Mouse (Mus musculus): ENCODE results near the gene Rhox9. TPM values are rescaled to one million over a fixed set of nuclear protein-coding genes. Genes with fewer than 3 reads are reported as not detected.

Gene Rhox9
- not detected for total RNA-seq (2023)

DNA sequence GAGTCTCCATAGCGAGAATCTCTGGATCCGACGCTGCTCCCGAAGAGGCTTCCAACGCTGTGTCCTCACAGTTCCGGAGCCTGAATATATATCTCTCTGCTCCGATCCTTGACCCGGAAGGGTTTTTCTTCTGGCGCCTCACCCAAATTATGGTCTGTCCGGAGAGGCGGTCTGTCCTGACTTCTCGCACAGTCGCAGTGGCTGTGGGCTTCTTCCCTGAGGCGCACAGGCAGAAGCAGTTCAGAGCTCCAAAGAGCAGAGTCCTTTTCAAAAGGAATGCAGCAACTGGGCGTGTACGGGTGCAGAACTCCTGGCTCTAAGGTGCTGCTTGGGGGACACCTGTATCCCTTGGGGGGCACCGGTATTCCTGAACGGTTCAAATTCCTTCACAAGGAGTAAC, at the start of gene Rhox9:
Gene Rhox9, minus strand, starts transcription at position 101 of the 400 bp plus-strand sequence.

GRCm38 (mm10) chrX:37897132-37897531, 4.4 kb downstream of the Rhox9 start, which contains the start of gene Rhox7b:
Rhox7b (minus strand) TSS chrX:37897232.

DNA sequence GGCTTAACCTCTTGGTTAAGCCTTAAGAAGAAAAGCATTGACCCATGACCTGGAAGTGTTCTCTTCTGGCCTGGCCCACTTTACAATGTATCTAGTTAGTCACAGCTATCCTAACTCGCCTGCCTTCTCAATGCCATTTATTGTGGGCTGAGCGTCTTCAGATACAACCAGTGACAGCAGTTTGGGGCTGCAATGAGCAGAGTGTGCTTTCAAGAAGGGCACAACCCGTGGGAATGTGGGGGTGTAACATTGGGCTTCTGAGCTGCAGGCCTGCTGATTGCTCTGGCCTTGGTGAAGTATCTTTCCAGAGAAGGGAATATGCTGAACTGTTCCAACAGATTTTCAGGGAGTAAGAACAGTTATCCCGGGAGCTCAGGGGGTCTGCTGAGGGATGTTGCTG, 22.7 kb downstream of the Rhox9 start, which contains the start of gene Rhox8:
Gene Rhox8, minus strand, starts transcription at position 101 of the 400 bp plus-strand sequence.

Other genes with a start within 250 kb of the Rhox9 start
- not detected for gene Rhox3h, start 233.0 kb downstream of the Rhox9 start, total RNA-seq (2023)
- gene Rhox2h, start 228.5 kb downstream of the Rhox9 start, total RNA-seq (2023), result not detected
- gene Rhox5, start 96.9 kb downstream of the Rhox9 start, total RNA-seq (2023), result not detected
- gene Rhox6, start 74.9 kb downstream of the Rhox9 start, total RNA-seq (2023), result not detected
- gene Rhox7a, start 70.1 kb downstream of the Rhox9 start, total RNA-seq (2023), result not detected
- not detected for gene Rhox8, start 22.8 kb downstream of the Rhox9 start, total RNA-seq (2023)
- gene Rhox7b, start 4.5 kb downstream of the Rhox9 start, total RNA-seq (2023), result not detected
- not detected for gene Btg1-ps1, start 117.0 kb upstream of the Rhox9 start, total RNA-seq (2023)
- gene Btg1-ps2, start 141.3 kb upstream of the Rhox9 start, total RNA-seq (2023), result not detected
- not detected for gene Rhox10, start 164.7 kb upstream of the Rhox9 start, total RNA-seq (2023)
- not detected for gene Rhox11, start 183.4 kb upstream of the Rhox9 start, total RNA-seq (2023)
- not detected for gene Rhox12, start 209.1 kb upstream of the Rhox9 start, total RNA-seq (2023)
- gene Rhox13, start 219.4 kb upstream of the Rhox9 start, total RNA-seq (2023), result not detected